Mouse (Mus musculus) left cerebral cortex, adult 2 months (tissue): Measurements from ENCODE around the gene E2f6. TPM values are rescaled to one million over a fixed set of nuclear protein-coding genes. Genes with fewer than 3 reads are reported as not detected.
A peak's percentile ranks its signal among the peaks of the same experiment; 100 is the strongest.

Experiments used
- DNase-seq, 2 experiments: peaks; one replicate each; pipeline ENCODE4 v3.0.0; 2021 to 2022; ENCODE audit warnings: low spot score in 2 of 2, mixed read lengths in 1 of 2; ENCODE audit errors: extremely low spot score in 1 of 2
- H3K27ac ChIP-seq: fragments of 200-600 bp; 2 replicates; pipeline ENCODE4 v1.8.1; 2022
- H3K4me3 ChIP-seq: fragments of 200-600 bp; 2 replicates; pipeline ENCODE4 v1.8.1; 2022
- CTCF ChIP-seq: fragments of 200-600 bp; IDR thresholded peaks from 2 replicates; pipeline ENCODE4 v1.8.1; 2022; ENCODE audit warnings: antibody characterized with exemption, mild to moderate bottlenecking, moderate library complexity
- intact Hi-C: fragments of 180-260 bp; cut with DNase I; formaldehyde crosslinking; loops from one replicate; pipeline ENCODE4 v1.15.1; 2025
- total RNA-seq, 2 experiments: library from RNA; stranded (reverse); gene quantifications; 2 replicates each; pipeline ENCODE4 v1.2.3; 2021

E2f6 gene
- total RNA-seq, 2 experiments from 2014 or later, result 38.1 to 45.8 TPM

DNA sequence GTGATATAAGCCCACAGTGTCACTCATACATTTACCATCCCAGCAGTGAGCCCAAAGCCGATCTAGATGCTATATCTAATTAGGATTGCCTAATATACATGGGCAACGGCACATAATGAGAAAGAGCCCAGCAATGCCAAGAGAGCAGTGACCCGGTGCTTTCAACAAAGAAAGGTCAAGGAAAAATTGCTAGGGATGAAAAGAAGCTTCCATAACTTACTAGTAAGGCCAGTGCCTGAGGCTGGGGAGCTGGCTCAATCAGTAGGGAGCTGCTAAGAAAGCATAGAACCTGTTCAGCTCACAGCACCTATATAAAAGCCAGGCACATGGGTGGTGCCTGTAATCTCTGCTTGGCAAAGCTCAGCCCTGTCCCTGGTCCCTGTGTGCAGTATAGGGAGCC is 30.4 kb upstream of the E2f6 start:
- Histone ChIP-seq H3K27ac (no peak overlapping the region), H3K4me3 (no peak overlapping the region)
- intact Hi-C loops, result no loop called here
- no peak for TF ChIP-seq CTCF
- no peak for DNase-seq

DNA sequence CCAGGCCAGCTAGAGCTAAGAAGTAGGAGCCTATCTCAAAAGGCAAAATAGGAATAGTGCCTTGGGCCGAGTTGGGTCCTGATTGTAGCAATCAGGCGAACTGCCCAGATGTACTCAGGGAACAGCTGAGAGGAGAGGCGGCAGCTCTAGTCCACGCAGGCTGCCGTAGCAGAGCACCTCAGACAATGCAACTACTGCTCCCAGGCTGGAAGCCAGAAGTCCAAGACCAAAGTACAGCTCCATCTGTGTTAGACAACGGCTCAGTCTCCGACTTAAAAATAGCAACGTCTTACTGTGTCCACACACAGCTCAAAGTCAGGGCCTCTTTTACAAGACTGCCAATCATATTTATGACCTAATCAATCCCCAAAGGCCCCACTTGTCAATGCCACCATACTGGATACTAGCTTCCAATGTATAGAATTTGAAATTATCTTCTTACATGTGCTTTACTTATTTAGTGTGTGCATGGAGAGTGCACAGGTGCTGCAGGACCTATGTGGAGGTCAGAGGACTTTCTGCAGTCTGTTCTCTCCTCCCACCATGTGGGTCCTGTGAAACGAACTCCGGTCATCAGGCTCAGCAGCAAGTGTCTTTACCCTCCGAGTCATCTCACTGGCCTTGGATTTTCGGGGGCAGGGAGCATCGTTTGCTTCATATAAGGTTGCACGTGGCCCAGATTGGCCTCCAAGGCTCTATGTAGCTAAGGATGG is 29.6 kb upstream of the E2f6 start:
- Histone ChIP-seq H3K27ac (no peak overlapping the region), H3K4me3 (no peak overlapping the region)
- intact Hi-C loops, result no loop called here
- DNase-seq, result no peak
- TF ChIP-seq CTCF, result no peak

DNA sequence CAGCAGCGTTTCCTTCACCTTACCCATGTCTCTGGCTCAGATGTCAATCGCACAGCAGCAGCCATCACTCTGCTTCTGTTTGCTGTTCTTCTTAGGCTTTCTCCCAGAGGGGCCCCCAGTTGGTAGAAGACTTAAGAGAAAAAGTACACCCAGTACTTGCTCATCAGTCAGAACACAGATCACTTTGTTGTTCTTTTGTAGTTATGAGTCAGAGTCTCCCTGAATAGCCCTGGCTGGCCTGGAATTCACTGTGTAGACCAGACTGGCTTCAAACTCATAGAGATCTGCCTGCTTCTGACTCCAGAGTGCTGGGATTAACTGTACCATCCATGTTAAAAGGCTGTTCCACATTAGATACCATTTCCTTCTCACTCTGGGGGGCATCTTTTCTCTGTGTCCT is 22.2 kb upstream of the E2f6 start:
- H3K4me3 ChIP-seq, result no peak overlapping the region
- TF ChIP-seq CTCF, result no peak
- H3K27ac ChIP-seq, result no peak overlapping the region
- no peak for DNase-seq
- intact Hi-C loops, result no loop called here

DNA sequence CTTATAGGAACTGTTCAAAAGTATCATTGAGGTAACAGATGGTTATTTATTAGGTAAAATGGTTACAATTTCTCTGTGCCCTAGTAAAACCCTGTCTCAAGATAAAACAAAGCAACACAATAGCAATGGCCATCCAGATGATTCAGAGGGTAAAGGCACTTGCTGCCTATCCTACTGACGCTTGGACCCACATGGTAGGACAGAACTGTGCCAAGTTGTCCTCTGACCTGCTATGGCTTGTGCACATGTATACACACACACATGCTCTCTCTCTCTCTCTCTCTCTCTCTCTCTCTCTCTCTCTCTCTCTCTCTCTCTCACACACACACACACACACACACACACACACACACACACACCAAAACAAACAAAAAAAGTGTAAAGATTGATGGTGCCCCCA is 21.6 kb upstream of the E2f6 start:
- Histone ChIP-seq H3K4me3 (no peak overlapping the region), H3K27ac (no peak overlapping the region)
- no peak for DNase-seq
- intact Hi-C loops, result no loop called here
- no peak for TF ChIP-seq CTCF

DNA sequence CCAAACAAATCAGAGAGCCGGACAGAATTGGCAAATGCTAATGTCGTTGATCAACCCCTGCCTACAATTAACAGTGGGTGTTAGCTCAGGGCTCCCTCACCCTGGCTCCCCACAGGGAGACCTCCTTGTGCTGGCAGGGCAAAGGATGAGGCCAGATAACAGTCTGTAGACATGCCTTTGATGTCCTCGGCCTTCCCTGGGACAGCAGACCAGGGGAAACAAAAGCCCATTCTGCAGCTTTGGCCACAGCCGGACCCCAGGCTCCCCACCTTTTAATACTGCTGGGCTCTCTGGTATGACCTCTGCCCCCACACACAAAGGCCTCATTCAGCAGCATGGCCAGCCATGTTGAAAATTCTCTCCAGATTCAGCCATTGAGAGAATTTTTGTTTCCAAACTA is 21.0 kb upstream of the E2f6 start:
- intact Hi-C loops, result no loop called here
- TF ChIP-seq CTCF, result no peak
- Histone ChIP-seq H3K27ac (no peak overlapping the region), H3K4me3 (no peak overlapping the region)
- DNase-seq, result no peak

DNA sequence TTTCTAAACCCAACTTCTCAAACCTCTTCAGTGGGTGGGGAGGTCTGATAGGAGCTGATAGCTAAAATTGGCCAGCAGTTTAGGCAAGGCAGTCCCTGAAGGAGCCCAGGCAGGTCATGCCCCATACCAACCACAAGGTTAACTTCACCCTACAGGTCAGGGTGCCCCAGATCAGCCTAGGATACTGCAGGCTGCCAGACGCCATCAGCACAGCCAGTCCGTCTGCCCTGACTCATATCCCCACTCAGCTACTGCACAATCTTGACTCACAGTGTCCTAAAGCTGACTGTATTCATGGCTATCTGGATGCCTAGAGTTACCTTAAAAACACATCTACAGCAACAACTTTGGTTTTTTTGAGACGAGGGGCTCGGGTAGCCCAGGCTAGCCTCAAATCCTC is 20.3 kb upstream of the E2f6 start:
- H3K4me3 ChIP-seq, result no peak overlapping the region
- no peak for DNase-seq
- intact Hi-C loops, result no loop called here
- H3K27ac ChIP-seq, result no peak overlapping the region
- no peak for TF ChIP-seq CTCF

DNA sequence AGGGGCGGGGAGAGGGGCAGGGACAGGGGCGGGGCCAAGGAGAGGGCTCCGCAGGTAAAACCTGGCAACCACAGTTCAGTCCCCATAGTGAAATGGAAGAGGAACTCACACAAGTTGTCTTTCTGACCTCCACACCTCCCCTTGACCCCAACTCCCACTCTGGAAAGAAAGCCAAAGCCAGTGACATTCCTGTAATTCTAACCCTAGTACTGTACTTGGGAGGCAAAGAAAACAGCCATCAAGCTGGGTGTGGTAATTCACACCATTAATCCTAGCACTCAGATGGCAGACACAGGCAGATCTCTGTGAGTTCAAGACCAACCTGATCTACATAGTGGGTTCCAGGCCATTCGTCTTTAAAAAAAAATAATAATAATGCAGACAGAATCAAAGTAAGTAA is 17.4 kb upstream of the E2f6 start:
- no peak overlapping the region for H3K4me3 ChIP-seq
- no peak overlapping the region for H3K27ac ChIP-seq
- DNase-seq, result no peak
- TF ChIP-seq CTCF, result no peak
- intact Hi-C loops, result no loop called here

DNA sequence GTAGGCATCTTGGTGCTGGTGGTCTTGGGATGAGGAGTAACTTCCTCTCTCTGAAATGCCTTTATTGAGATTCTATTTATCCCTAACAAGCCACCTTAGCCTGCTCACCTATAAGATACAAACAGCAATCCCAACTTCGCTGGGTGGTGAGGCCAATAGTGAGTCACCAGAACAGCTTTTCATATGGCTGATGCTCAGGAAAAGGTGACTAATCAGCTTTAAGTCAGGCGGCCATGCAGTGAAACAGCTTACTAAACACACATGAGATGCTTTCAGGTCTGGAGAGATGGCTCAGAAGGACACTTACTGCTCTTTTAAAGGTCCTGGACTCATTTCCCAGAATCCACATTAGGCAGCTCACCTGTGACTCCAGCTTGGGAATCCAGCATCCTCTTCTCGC is 15.0 kb upstream of the E2f6 start:
- no peak for TF ChIP-seq CTCF
- Histone ChIP-seq H3K4me3 (no peak overlapping the region), H3K27ac (no peak overlapping the region)
- intact Hi-C loops, result no loop called here
- no peak for DNase-seq

DNA sequence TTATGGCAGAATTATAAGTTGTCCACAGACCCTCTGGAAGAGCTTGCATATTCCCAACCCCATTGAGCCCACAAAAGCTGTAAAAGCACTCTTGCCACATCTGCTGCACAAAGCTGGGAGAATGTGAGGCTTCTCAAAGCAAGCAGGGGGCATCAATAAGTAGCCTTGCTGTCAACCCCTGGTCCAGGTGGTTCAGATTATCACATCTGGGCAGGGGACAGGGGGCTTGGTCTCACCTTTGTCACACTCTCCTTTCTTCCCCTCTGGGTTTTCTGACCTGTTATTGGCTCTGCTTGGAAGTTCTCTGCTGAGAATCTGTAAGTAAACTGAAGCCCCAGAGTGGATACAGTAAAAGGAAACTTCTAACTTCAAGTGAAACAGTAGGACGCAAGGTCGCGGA is 11.9 kb upstream of the E2f6 start:
- no peak for DNase-seq
- intact Hi-C loops, result no loop called here
- TF ChIP-seq CTCF, result no peak
- Histone ChIP-seq H3K27ac (no peak overlapping the region), H3K4me3 (no peak overlapping the region)

DNA sequence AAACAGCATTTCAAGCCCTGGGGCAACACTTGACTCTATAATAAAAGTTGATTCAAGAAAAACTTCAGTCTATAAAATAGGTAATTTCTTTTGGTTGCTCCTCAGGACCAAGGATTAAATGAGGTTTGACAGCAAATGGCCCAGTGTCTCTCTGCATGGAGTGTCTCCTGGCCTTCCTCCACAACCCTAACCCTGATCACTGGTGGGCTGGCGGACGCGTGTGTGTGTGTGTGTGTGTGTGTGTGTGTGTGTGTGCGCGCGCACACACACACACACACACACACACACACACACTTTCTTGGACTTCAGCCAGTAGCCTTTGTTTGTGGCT is 10.9 kb upstream of the E2f6 start:
- no peak for DNase-seq
- intact Hi-C loops, result no loop called here
- no peak for TF ChIP-seq CTCF
- no peak overlapping the region for H3K27ac ChIP-seq
- H3K4me3 ChIP-seq, result no peak overlapping the region

DNA sequence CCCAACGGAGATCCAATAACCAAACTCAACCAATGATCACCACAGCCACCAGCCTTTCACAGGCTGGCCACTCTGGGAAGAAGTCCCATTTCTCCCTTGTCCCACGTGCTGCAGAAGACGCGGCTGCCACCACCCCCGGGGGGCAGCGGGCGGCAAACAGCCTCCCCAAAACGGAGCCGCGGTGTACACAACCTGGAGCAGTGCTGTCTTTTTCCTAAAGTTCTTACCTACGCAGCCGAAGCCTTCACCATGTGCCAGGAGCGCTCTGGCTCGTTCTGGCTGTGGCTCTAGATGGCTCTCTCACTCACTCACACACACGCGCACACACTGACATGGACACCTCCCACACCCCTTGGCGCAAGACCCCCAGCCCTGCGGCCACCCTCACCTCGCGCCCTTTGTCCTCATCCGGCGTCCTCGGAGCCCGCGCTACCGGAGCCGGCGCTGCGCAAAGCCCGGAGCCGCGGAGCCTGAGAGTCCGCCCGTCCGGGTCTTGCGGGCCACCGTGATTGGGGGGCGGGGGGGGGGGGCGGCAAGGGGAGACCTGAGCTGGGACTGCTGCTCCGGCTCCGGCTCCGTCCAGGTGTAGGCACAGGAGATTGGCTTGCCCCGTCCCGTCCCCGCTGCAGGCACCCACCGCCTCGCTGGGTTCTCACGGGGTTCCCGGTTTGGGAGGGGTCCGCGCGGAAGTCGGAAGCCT is 10.4 kb upstream of the E2f6 start, which contains the start of gene Greb1:
TSS of gene Greb1 (minus strand) at position 628 of the 700 bp plus-strand sequence.
- Histone ChIP-seq H3K27ac (no peak within 1 kb of the TSS), H3K4me3 (peak within 1 kb of the TSS; percentile 40)
- no peak for TF ChIP-seq CTCF
- DNase-seq, result no peak
- intact Hi-C loops, result no loop called here

DNA sequence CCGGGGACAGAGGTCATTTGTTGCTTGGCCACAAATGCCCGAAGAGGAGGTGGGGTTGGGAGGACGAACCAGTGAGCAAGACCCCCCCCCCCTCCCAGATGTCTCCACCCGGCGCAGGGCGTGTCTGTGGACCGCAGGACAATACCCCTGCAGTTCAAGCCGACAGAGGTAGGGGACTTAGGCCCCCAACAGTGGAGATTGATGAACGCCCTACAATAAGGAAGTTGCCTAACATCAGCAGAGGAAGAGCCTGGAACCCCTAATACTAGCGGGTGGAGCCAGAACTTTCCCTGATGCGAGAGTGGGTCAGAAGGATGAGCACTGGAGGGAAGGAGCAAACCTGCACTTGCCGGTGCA is 9.8 kb upstream of the E2f6 start:
- TF ChIP-seq CTCF, result no peak
- no peak overlapping the region for H3K27ac ChIP-seq
- DNase-seq, result no peak
- peak overlapping the region; percentile 40 for H3K4me3 ChIP-seq
- intact Hi-C loops, result no loop called here
